Mouse (Mus musculus) MEL (cell line): ENCODE measurements at regions not wholly inside any gene's neighbourhood (a gene's known extent, or its start where the extent isn't known, plus 50 kb on each side); places are given as distances from the start of the nearest gene placed in this dataset.

Experiments used
- DNase-seq: peaks from one replicate; pipeline ENCODE4 v3.0.0; 2011; ENCODE audit warnings: low read depth, low spot score
- H3K27ac ChIP-seq: 2 replicates; pipeline ENCODE4 v1.5.1; 2012; ENCODE audit warnings: low read depth, mild to moderate bottlenecking, control low read depth, low read length, moderate library complexity; ENCODE audit not compliant: control insufficient read depth
- H3K27me3 ChIP-seq, 2 experiments: fragments of 150-350 bp in 1 of 2; sonication (generic) in 1 of 2; 2 replicates each; pipeline ENCODE4 v1.6.1; 2012; ENCODE audit warnings: low read length in 2 of 2, mild to moderate bottlenecking in 2 of 2, improper control_type of control experiment in 1 of 2, moderate library complexity in 1 of 2; ENCODE audit not compliant: insufficient read depth in 2 of 2, control insufficient read depth in 1 of 2
- H3K36me3 ChIP-seq, 2 experiments: 2 replicates each; pipeline ENCODE4 v1.6.1; 2012 to 2014; ENCODE audit warnings: low read length in 2 of 2, improper control_type of control experiment in 1 of 2, inconsistent platforms in 1 of 2, mild to moderate bottlenecking in 1 of 2; ENCODE audit not compliant: insufficient read depth in 2 of 2, control insufficient read depth in 1 of 2
- H3K4me1 ChIP-seq, 2 experiments: fragments of 150-350 bp in 1 of 2; sonication (generic) in 1 of 2; 2 replicates each; pipeline ENCODE4 v1.6.1; 2012; ENCODE audit warnings: low read length in 2 of 2, improper control_type of control experiment in 1 of 2, mild to moderate bottlenecking in 1 of 2; ENCODE audit not compliant: insufficient read depth in 2 of 2, control insufficient read depth in 1 of 2
- H3K4me3 ChIP-seq, 2 experiments: fragments of 150-350 bp in 1 of 2; sonication (generic) in 1 of 2; 2 replicates each; pipeline ENCODE4 v1.5.1; 2012; ENCODE audit warnings: low read depth in 2 of 2, low read length in 2 of 2, mild to moderate bottlenecking in 2 of 2, moderate library complexity in 2 of 2, control low read depth in 1 of 2, improper control_type of control experiment in 1 of 2; ENCODE audit not compliant: control insufficient read depth in 1 of 2, insufficient read depth in 1 of 2
- H3K79me2 ChIP-seq: 2 replicates; pipeline ENCODE4 v1.6.1; 2012; ENCODE audit warnings: mild to moderate bottlenecking, low read length, moderate library complexity; ENCODE audit not compliant: control insufficient read depth, poor library complexity, insufficient read depth
- H3K9ac ChIP-seq: 2 replicates; pipeline ENCODE4 v1.6.1; 2012; ENCODE audit warnings: low read depth, mild to moderate bottlenecking, control low read depth, low read length, moderate library complexity; ENCODE audit not compliant: control insufficient read depth, poor library complexity, severe bottlenecking
- H3K9me3 ChIP-seq: fragments of 150-350 bp; sonication (generic); replicated peaks from 2 replicates; pipeline ENCODE4 v1.6.1; 2012; ENCODE audit warnings: mild to moderate bottlenecking, low read length, improper control_type of control experiment, moderate library complexity; ENCODE audit not compliant: insufficient read depth
- BHLHE40 ChIP-seq: IDR thresholded peaks from 2 replicates; pipeline ENCODE4 v1.6.1; 2012; ENCODE audit warnings: low read depth, mild to moderate bottlenecking, inconsistent platforms, low read length, improper control_type of control experiment, borderline replicate concordance
- CHD2 ChIP-seq: IDR thresholded peaks from 2 replicates; pipeline ENCODE4 v1.6.1; 2011; ENCODE audit warnings: low read length, improper control_type of control experiment
- E2F4 ChIP-seq: IDR thresholded peaks from 2 replicates; pipeline ENCODE4 v1.6.1; 2011; ENCODE audit warnings: low read depth, low read length, improper control_type of control experiment, borderline replicate concordance
- ELF1 ChIP-seq: IDR thresholded peaks from 2 replicates; pipeline ENCODE4 v1.6.1; 2014; ENCODE audit warnings: low read depth, mild to moderate bottlenecking, inconsistent platforms, low read length, improper control_type of control experiment, moderate library complexity
- ETS1 ChIP-seq: IDR thresholded peaks from 2 replicates; pipeline ENCODE4 v1.6.1; 2012; ENCODE audit warnings: low read depth, mild to moderate bottlenecking, inconsistent platforms, low read length, improper control_type of control experiment, moderate library complexity
- GABPA ChIP-seq: IDR thresholded peaks from 2 replicates; pipeline ENCODE4 v1.6.1; 2012; ENCODE audit warnings: low read depth, mild to moderate bottlenecking, inconsistent platforms, low read length, improper control_type of control experiment, moderate library complexity
- GATA1 ChIP-seq: IDR thresholded peaks from 2 replicates; pipeline ENCODE4 v1.6.1; 2011; ENCODE audit warnings: low read depth, low read length, improper control_type of control experiment
- MAFK ChIP-seq: IDR thresholded peaks from 2 replicates; pipeline ENCODE4 v1.6.1; 2011; ENCODE audit warnings: low read depth, mild to moderate bottlenecking, low read length, improper control_type of control experiment, borderline replicate concordance
- MEF2A ChIP-seq: IDR thresholded peaks from 2 replicates; pipeline ENCODE4 v1.6.1; 2014; ENCODE audit warnings: low read depth, mild to moderate bottlenecking, inconsistent platforms, low read length, improper control_type of control experiment; ENCODE audit not compliant: poor library complexity, insufficient replicate concordance, severe bottlenecking; ENCODE audit errors: extremely low read depth
- MYB ChIP-seq: IDR thresholded peaks from 2 replicates; pipeline ENCODE4 v1.6.1; 2011; ENCODE audit warnings: mild to moderate bottlenecking, low read depth, low read length, improper control_type of control experiment
- NELFE ChIP-seq: IDR thresholded peaks from 2 replicates; pipeline ENCODE4 v1.6.1; 2011; ENCODE audit warnings: low read depth, low read length, improper control_type of control experiment
- POLR2AphosphoS5 ChIP-seq: IDR thresholded peaks from 2 replicates; pipeline ENCODE4 v1.6.1; 2012; ENCODE audit warnings: low read depth, borderline replicate concordance, mild to moderate bottlenecking, inconsistent platforms, low read length, moderate library complexity, mixed read lengths
- SIN3A ChIP-seq: IDR thresholded peaks from 2 replicates; pipeline ENCODE4 v1.6.1; 2012; ENCODE audit warnings: low read length, improper control_type of control experiment, inconsistent platforms
- SMC3 ChIP-seq: IDR thresholded peaks from 2 replicates; pipeline ENCODE4 v1.6.1; 2011; ENCODE audit warnings: low read depth, low read length, improper control_type of control experiment
- TAL1 ChIP-seq: IDR thresholded peaks from 2 replicates; pipeline ENCODE4 v1.6.1; 2012; ENCODE audit warnings: mild to moderate bottlenecking, inconsistent platforms, low read length, moderate library complexity, mixed read lengths
- TCF12 ChIP-seq: IDR thresholded peaks from 2 replicates; pipeline ENCODE4 v1.6.1; 2014; ENCODE audit warnings: low read depth, mild to moderate bottlenecking, inconsistent platforms, low read length, improper control_type of control experiment, moderate library complexity
- ZMIZ1 ChIP-seq: IDR thresholded peaks from 2 replicates; pipeline ENCODE4 v1.6.1; 2012; ENCODE audit warnings: low read depth, mild to moderate bottlenecking, inconsistent platforms, low read length, improper control_type of control experiment, moderate library complexity

DNA sequence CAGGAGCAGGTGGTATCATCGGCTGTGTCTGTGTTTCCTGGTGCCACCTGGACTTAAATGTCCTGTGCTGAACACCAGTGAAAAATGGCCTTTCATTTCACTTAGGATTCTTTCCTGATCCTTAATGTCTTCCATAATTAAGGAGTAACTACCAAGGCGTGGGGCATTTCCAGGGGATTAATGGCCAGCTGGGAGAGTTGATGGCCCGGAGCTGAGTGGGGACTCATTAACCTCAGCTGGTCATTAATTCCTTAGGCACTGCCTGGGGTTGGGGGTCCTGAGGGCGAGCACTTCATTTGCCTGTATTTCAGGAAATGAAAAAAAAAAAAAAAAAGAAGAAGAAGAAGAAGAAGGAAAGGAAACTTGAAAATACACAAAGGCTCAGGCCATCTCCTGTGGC lies 647.0 kb upstream of the Tenm2 start:
- H3K4me3 ChIP-seq = no peak overlapping the region
- H3K27me3 ChIP-seq = no peaks in the 10 kb centered on the region
- no peak for TF ChIP-seq TAL1
- no peak for TF ChIP-seq MEF2A
- no peak for TF ChIP-seq MAFK
- TF ChIP-seq MYB = no peak
- no peak for TF ChIP-seq GABPA
- no peak for TF ChIP-seq NELFE
- no peak for TF ChIP-seq POLR2AphosphoS5
- no peak for TF ChIP-seq E2F4
- TF ChIP-seq ETS1 = no peak
- no peak for TF ChIP-seq ELF1
- TF ChIP-seq ZMIZ1 = no peak
- no peak for TF ChIP-seq SMC3
- no peaks in the 10 kb centered on the region for H3K4me1 ChIP-seq
- no peak overlapping the region for H3K27ac ChIP-seq
- H3K36me3 ChIP-seq = no peaks in the 10 kb centered on the region
- no peak overlapping the region for H3K9ac ChIP-seq
- no peaks in the 10 kb centered on the region for H3K79me2 ChIP-seq
- no peak for DNase-seq
- no peaks in the 10 kb centered on the region for H3K9me3 ChIP-seq

DNA sequence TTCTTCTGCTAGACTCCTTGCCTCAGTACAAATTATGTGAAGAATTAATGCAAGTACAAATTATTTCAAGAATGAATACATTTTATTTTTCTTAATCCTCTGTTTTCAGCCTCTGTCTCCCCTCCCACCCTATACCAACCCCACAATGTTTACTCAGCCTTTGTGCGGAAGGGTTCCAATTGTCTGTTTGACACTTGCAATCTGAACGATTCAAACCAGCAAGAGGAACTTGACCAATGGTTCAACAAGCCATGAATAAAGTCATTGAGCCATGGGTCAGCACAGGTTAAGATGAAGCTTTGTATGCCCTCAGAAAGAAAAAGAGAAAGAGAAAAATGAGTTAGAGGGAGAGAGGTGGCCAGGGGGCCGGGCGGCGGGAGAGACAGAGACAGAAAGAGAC lies 601.5 kb upstream of the Tenm2 start:
- Histone ChIP-seq H3K4me1 (no peaks in the 10 kb centered on the region), H3K79me2 (no peaks in the 10 kb centered on the region), H3K9me3 (no peaks in the 10 kb centered on the region), H3K27me3 (no peaks in the 10 kb centered on the region), H3K36me3 (no peaks in the 10 kb centered on the region), H3K9ac (no peak overlapping the region), H3K27ac (no peak overlapping the region), H3K4me3 (no peak overlapping the region)
- no peak for TF ChIP-seq ELF1
- no peak for TF ChIP-seq CHD2
- no peak for TF ChIP-seq NELFE
- no peak for TF ChIP-seq MYB
- TF ChIP-seq TCF12 = no peak
- TF ChIP-seq SIN3A = no peak
- TF ChIP-seq BHLHE40 = no peak
- no peak for TF ChIP-seq GATA1
- TF ChIP-seq MEF2A = no peak
- no peak for DNase-seq
